Mouse (Mus musculus) forebrain, embryonic 11.5 days (tissue): ENCODE data around the gene Rtf1. TPM values are rescaled to one million over a fixed set of nuclear protein-coding genes. Genes with fewer than 3 reads are reported as not detected.
"Not testable (repeated sequence)": the region's sequence is repeated elsewhere in the genome, so short reads cannot be mapped to it uniquely, and the experiment has no call there.

Experiments
- ATAC-seq: fragments of 200-750 bp; cut with Nextera tagmentation; replicated peaks from 2 replicates; pipeline ENCODE4 v1.8.0; 2017; ENCODE audit warnings: moderate TSS enrichment; ENCODE audit not compliant: low FRiP score
- DNase-seq: peaks from one replicate; pipeline ENCODE4 v3.0.0-alpha.2; 2017; ENCODE audit warnings: low spot score
- H3K27ac ChIP-seq: fragments of 300-500 bp; sonication (generic); 2 replicates; pipeline ENCODE4 v1.5.1; 2014; ENCODE audit warnings: low read depth, low read length
- H3K27me3 ChIP-seq: fragments of 300-500 bp; sonication (generic); 2 replicates; pipeline ENCODE4 v1.6.1; 2014; ENCODE audit warnings: mild to moderate bottlenecking, low read length, mixed read lengths; ENCODE audit not compliant: control insufficient read depth, insufficient read depth
- H3K36me3 ChIP-seq: fragments of 300-500 bp; sonication (generic); 2 replicates; pipeline ENCODE4 v1.6.1; 2014; ENCODE audit warnings: mild to moderate bottlenecking, low read length, moderate library complexity, mixed read lengths; ENCODE audit not compliant: control insufficient read depth, insufficient read depth
- H3K4me1 ChIP-seq: fragments of 300-500 bp; sonication (generic); replicated peaks from 2 replicates; pipeline ENCODE4 v1.6.1; 2014; ENCODE audit warnings: low read length, mixed read lengths; ENCODE audit not compliant: control insufficient read depth, insufficient read depth
- H3K4me2 ChIP-seq: fragments of 300-500 bp; sonication (generic); 2 replicates; pipeline ENCODE4 v1.6.1; 2014; ENCODE audit warnings: low read depth, mild to moderate bottlenecking, low read length, moderate library complexity, mixed read lengths; ENCODE audit not compliant: severe bottlenecking
- H3K4me3 ChIP-seq: fragments of 300-500 bp; sonication (generic); 2 replicates; pipeline ENCODE4 v1.5.1; 2014; ENCODE audit warnings: low read depth, low read length
- H3K9ac ChIP-seq: fragments of 300-500 bp; sonication (generic); 2 replicates; pipeline ENCODE4 v1.6.1; 2014; ENCODE audit warnings: low read length
- H3K9me3 ChIP-seq: fragments of 300-500 bp; sonication (generic); 2 replicates; pipeline ENCODE4 v1.6.1; 2016; ENCODE audit warnings: low read length, mixed read lengths; ENCODE audit not compliant: control insufficient read depth
- whole genome bisulfite sequencing: fragments of 180-500 bp; shearing (Covaris S2); extraction: QIAGEN DNeasy Blood & Tissue Kit; methylation state at CpG from one replicate; pipeline ENCODE4 v1.1.7; 2014; 5-methylcytosine and 5-hydroxymethylcytosine counted together
- polyA plus RNA-seq: library from polyadenylated mRNA; unstranded; fragments of >200 nt; fragmentation: Nextera tagmentation; extraction: Ambion mirVana; gene quantifications from 2 replicates; pipeline ENCODE4 v1.2.1, GENCODE M21; 2014

Rtf1 gene
- 32.1 and 39.5 TPM in 2 replicates for polyA plus RNA-seq

DNA sequence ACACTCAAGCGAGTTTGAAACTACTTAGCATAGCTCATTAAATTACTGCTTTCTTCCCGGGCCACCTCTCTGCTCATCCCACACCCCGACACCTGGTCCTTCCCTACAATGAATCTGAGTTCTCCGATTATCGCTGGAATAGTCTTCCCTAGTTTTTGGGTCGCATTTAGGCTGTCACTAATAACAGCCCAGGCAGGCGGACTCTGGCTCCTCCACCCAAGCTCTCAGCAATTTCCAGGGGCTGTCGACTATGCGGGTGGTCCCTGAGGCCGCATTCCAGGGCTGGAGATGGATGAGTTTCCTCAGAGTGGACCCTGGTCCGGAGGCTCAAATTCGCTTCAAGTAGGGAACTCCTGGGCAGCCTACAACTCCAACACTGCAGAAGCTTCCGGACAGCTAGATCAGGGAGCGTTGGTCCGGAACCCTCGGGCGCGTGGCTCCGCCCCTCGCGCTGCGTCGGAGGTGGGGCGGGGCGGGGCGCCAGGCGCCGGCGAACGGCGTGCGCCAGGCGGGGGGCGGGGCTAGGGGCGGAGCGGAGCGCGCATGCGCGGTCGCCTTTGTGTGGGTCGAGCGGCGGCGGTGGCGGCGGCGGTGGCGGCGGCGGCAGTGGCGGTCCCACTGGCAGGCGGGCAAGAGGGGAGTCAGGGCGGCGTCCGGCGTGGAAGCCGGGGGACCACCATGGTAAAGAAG, at the start of gene Rtf1:
Gene Rtf1 (plus strand): TSS at position 544 of the 690 bp plus-strand sequence.
- Histone ChIP-seq H3K4me2 (peak within 1 kb of the TSS; percentile 84), H3K9ac (peak within 1 kb of the TSS; percentile 96), H3K27ac (peak within 1 kb of the TSS; percentile 21; the same call in 1 of the 2 replicates), H3K4me3 (peak within 1 kb of the TSS; percentile 99), H3K9me3 (no peaks in the 10 kb centered on the region), H3K4me1 (no peaks in the 10 kb centered on the region), H3K27me3 (no peaks in the 10 kb centered on the region), H3K36me3 (no peaks in the 10 kb centered on the region)
- ATAC-seq (peak; percentile 96), DNase-seq (peak; percentile 98)
- WGBS = under 1% methylated on average over 44 of the region's 58 CpGs

- no peak for DNase-seq
- no peak overlapping the region for H3K27ac ChIP-seq
- 93% methylated on average over 1 of the region's 1 CpGs for WGBS
Measured at GRCm38 (mm10) chr2:119636781-119637180, 38.1 kb upstream of the Rtf1 start.

DNA sequence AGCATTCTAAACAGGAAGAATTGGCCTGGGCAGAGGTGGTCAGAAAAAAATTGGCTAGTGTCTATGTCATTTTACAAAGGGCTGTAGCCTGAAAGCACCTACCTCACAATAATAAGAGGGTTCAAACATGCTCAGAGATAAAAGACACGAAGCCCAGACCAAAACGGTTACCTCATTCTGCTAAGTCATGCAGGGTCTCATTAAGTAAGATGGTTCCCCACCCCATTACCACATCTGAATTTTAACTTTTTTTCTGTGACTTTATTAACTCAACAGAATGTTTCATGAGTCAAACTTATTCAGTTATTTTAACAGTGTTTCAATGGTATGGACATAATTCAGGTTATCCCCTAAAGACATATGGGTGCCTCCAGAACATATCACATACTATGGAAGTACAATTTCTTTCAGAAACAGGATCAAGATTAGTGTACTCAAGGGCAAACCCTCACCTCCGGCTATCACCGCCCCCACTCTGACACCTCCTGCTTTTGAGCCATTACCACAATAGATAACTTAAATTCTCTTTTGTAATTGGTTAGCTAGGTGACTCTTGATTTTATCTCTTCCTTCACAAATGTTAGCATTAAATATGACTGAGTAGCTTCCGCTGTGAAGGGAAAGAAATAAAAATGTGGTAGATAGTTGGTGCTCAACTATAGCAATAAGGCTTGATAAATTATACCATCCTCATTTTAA, 33.5 kb upstream of the Rtf1 start:
- H3K27me3 ChIP-seq = no peaks in the 10 kb centered on the region
- 98% methylated on average over 5 of the region's 5 CpGs for WGBS
- H3K9me3 ChIP-seq = no peaks in the 10 kb centered on the region
- no peak for ATAC-seq
- no peak overlapping the region for H3K27ac ChIP-seq
- no peak overlapping the region for H3K4me2 ChIP-seq
- no peak overlapping the region for H3K4me3 ChIP-seq
- H3K36me3 ChIP-seq = peaks cover 24% of the 10 kb centered on the region
- DNase-seq = no peak
- H3K4me1 ChIP-seq = no peaks in the 10 kb centered on the region
- no peak overlapping the region for H3K9ac ChIP-seq

More at GRCm38 (mm10) chr2:119636781-119637180, 38.1 kb upstream of the Rtf1 start:
- no peak for ATAC-seq
- no peak overlapping the region for H3K9ac ChIP-seq
- H3K4me1 ChIP-seq = no peaks in the 10 kb centered on the region
- H3K4me2 ChIP-seq = no peak overlapping the region
- no peaks in the 10 kb centered on the region for H3K9me3 ChIP-seq
- H3K27me3 ChIP-seq = no peaks in the 10 kb centered on the region
- peaks cover 17% of the 10 kb centered on the region for H3K36me3 ChIP-seq
- no peak overlapping the region for H3K4me3 ChIP-seq

- Histone ChIP-seq H3K9ac (no peak overlapping the region), H3K36me3 (peaks cover 23% of the 10 kb centered on the region), H3K4me1 (no peaks in the 10 kb centered on the region), H3K4me2 (no peak overlapping the region), H3K27me3 (no peaks in the 10 kb centered on the region), H3K4me3 (no peak overlapping the region), H3K9me3 (no peaks in the 10 kb centered on the region), H3K27ac (no peak overlapping the region)
- WGBS = 91% methylated on average over 5 of the region's 5 CpGs
- ATAC-seq = no peak
- no peak for DNase-seq
Measured at GRCm38 (mm10) chr2:119644254-119644653, 30.6 kb upstream of the Rtf1 start.

DNA sequence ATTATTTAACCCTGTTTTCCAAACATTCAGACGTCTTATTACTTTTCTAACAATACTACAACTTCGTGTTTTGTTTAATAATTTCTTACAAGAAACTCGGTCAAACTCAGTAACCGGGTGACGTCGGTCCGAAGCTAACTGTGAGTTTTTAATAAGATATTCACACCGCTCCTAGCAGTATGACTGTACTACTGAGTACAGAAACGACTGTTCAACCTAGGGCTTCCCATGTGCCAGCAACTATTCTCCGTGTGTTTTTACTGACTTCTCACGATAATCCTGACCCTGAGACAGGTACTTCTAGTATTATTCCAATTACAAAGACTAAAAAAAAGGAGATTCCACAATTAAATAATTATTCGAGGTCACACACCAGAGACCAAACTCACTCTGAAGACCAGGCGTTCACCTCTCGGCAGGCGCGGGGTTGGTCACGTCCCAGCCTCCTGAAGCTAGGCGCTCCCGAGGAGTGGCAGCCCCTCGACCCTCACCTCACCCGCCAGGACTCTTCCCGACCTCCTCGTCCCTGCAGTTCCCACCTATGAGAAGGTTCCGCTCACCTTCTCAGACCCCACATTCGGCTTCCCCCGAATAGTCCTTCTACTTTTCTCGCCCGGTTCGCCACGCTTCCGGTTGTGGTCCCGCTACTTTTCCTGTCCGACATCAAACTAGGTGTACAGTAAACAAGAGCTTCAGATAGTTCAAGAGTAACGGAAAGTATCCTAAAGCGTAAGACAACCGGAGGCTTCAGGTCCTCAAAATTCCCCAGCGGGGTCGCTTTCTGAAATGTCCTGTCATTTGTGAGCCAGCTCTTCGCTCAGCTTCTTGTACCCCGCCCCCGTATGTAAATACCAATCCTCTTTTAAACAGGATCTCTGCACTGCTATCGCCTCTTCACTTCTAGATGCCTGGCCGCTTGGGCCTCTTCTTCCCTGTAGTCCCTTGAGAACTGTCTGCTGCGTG, 12.4 kb upstream of the Rtf1 start, which contains the start of gene Ndufaf1:
Gene Ndufaf1 (minus strand): TSS at position 608 of the 963 bp plus-strand sequence.
- WGBS = 2% methylated on average over 44 of the region's 44 CpGs
- Histone ChIP-seq H3K4me2 (peak within 1 kb of the TSS; percentile 61), H3K9ac (peak within 1 kb of the TSS; percentile 68), H3K36me3 (no peaks in the 10 kb centered on the region), H3K4me1 (no peaks in the 10 kb centered on the region; the same call in 1 of the 2 replicates), H3K27ac (no peak within 1 kb of the TSS), H3K4me3 (peak within 1 kb of the TSS; percentile 57), H3K9me3 (no peaks in the 10 kb centered on the region), H3K27me3 (no peaks in the 10 kb centered on the region)
- peak; percentile 61 for ATAC-seq
- peak; percentile 80 for DNase-seq

DNA sequence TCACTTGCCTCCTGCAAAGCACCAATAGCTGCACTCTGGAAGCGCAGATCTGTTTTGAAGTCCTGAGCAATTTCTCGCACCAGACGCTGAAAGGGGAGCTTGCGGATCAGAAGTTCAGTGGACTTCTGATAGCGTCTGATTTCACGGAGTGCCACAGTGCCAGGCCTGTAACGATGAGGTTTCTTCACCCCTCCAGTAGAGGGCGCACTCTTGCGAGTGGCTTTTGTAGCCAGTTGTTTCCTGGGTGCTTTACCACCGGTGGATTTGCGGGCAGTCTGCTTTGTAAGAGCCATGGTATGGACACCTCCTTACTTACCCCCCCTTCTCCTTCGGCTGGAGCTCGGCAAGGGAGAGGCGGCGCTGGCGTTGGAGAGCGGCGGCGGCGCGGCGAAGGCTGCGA, 9.1 kb upstream of the Rtf1 start:
- not testable (repeated sequence) for H3K27me3 ChIP-seq, H3K36me3 ChIP-seq, H3K4me3 ChIP-seq, DNase-seq, H3K27ac ChIP-seq, H3K4me2 ChIP-seq, H3K4me1 ChIP-seq, H3K9me3 ChIP-seq, H3K9ac ChIP-seq, ATAC-seq
- WGBS = 74% methylated on average over 20 of the region's 23 CpGs

- ATAC-seq = no peak
- Histone ChIP-seq H3K36me3 (no peaks in the 10 kb centered on the region), H3K4me3 (no peak overlapping the region), H3K27ac (no peak overlapping the region), H3K9ac (no peak overlapping the region), H3K9me3 (no peaks in the 10 kb centered on the region), H3K27me3 (no peaks in the 10 kb centered on the region), H3K4me2 (no peak overlapping the region), H3K4me1 (no peaks in the 10 kb centered on the region)
- no peak for DNase-seq
- WGBS = 17% methylated on average over 7 of the region's 7 CpGs
Measured at GRCm38 (mm10) chr2:119669010-119669409, 5.9 kb upstream of the Rtf1 start.

GRCm38 (mm10) chr2:119675215-119675784, 432 bp downstream of the Rtf1 start:
- ATAC-seq = peak; percentile 91
- under 1% methylated on average over 38 of the region's 39 CpGs for WGBS

More at GRCm38 (mm10) chr2:119675215-119675784, 432 bp downstream of the Rtf1 start:
- Histone ChIP-seq H3K36me3 (no peaks in the 10 kb centered on the region), H3K4me3 (peak overlapping the region; percentile 99), H3K27me3 (no peaks in the 10 kb centered on the region), H3K4me2 (peak overlapping the region; percentile 65), H3K4me1 (no peaks in the 10 kb centered on the region), H3K27ac (peak overlapping the region; percentile 21; the same call in 1 of the 2 replicates), H3K9ac (peak overlapping the region; percentile 96), H3K9me3 (no peaks in the 10 kb centered on the region)
- peak; percentile 79 for DNase-seq
